Mouse (Mus musculus): Measurements from ENCODE around the gene Krtap16-3.

Krtap16-3 gene

DNA sequence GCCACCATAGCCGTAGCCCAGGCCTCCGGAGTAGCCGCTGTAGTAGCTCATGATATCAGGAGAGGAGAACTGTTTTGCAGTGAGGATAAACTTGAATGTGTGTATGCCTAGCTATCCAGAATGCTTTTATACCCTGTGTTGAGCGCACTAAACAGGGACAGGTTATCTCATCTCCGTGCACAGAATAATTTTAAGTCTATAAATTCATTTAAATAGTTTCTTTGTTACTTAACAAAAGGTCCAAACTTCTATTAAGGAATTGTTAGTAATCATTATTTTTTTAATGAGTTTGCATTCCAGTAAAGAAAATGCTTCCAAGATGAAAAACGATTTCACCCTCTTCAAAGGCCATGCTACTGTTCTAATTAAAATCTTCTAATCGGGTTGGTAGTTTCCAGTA is at the start of gene Krtap16-3:
TSS of gene Krtap16-3 (minus strand) at position 101 of the 400 bp plus-strand sequence.
- no peak for DNase-seq (ENCODE audit: low spot score)

DNA sequence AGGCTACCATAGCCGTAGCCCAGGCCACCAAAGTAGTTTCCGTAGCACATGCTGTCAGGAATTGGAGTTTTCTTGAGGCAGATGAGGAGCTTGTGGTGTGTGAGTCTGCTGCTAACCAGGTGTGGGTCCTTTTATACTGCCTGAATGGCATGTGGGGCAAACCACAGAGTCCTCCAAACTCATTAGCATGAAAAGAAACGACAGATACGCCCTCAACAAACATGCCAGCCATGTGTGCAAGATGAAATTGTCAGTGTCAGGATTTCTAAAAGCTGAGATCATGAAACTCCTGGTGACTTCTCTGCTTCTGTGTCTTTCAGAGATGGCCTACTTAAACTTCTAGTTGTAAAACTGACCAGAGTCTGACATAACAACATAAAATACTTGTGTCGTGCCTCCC is 48.0 kb upstream of the Krtap16-3 start, which contains the start of gene Krtap22-2:
TSS of gene Krtap22-2 (minus strand) at position 101 of the 400 bp plus-strand sequence.
- DNase-seq (ENCODE audit: low spot score) = no peak

DNA sequence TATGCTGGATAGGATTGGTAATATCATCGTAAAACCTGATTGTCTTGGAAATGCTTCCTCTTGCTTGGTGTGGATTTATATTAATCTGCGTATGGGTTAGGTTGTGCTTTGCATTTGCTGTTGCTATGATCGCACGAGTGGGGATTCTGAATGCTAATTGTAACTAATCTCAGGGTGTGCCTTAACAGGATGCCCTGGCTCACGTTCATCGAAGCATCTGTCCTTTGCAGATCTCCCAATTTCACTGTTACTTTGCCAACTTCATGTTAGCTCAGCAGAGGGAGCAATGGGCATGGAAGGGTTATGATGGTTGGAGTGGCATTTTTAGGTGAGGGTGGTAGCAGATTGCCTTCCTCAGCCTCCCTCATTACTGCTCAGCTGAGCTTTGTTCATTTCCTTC is 21.6 kb downstream of the Krtap16-3 start:
- no peak for DNase-seq (ENCODE audit: low spot score)

DNA sequence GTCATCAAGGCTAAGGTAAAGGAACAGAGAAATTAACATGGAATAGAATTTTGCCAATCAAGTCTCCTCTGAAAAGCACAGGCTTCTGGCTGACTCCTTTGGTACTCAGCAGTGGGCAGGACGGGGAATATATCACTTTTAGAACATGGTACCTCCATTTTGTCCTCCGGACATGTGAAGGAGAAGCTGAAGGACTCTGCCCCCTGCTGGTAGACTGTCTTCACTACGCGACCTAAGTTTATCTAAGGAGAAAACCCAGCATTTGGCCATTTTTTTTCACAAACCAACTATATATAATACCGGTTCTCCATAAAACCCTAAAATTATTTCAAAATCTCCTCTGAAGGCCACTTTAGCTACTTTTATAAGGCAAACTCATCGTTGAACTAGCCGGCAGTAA is 24.4 kb downstream of the Krtap16-3 start:
- no peak for DNase-seq (ENCODE audit: low spot score)

DNA sequence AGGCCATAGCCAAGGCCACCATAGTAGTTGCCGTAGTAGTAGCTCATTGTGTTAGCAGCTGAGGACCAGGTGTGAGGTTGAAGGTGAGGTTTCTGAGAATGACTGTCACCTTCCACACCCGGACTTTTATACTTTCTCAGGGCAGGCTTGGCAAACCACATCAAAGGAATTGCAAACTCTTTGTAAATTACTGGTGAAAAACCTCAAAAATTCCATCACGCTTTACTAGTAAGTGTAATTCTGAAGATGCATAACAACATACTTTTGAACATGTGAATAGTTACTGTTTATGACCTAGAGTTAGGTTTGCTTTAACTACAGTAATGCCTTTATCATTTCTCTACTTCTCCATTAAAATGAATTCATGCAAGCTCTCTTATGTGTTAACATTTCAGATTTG is 30.5 kb downstream of the Krtap16-3 start, which contains the start of gene Krtap19-9b:
TSS of gene Krtap19-9b (minus strand) at position 101 of the 400 bp plus-strand sequence.
- no peak for DNase-seq (ENCODE audit: low spot score)

All from lung, postnatal 25 days (tissue).